Mouse (Mus musculus) limb, embryonic 11.5 days (tissue): Measurements from ENCODE around the gene Cptp. TPM values are rescaled to one million over a fixed set of nuclear protein-coding genes. Genes with fewer than 3 reads are reported as not detected.

Source experiments
- ATAC-seq: fragments of 200-750 bp; cut with Nextera tagmentation; 2 replicates; pipeline ENCODE4 v1.8.0; 2017; ENCODE audit warnings: low read depth; ENCODE audit not compliant: insufficient number of reproducible peaks, low FRiP score, low TSS enrichment
- DNase-seq: peaks from one replicate; pipeline ENCODE4 v3.0.0-alpha.2; 2015; ENCODE audit warnings: low spot score
- H3K27ac ChIP-seq: fragments of 300-500 bp; sonication (generic); replicated peaks from 2 replicates; pipeline ENCODE4 v1.5.1; 2014; ENCODE audit warnings: low read depth, mild to moderate bottlenecking, low read length
- H3K27me3 ChIP-seq: fragments of 300-500 bp; sonication (generic); 2 replicates; pipeline ENCODE4 v1.6.1; 2014; ENCODE audit warnings: mild to moderate bottlenecking, low read length, mixed read lengths; ENCODE audit not compliant: control insufficient read depth, insufficient read depth
- H3K36me3 ChIP-seq: fragments of 300-500 bp; sonication (generic); 2 replicates; pipeline ENCODE4 v1.6.1; 2014; ENCODE audit warnings: mild to moderate bottlenecking, low read length, moderate library complexity, mixed read lengths; ENCODE audit not compliant: control insufficient read depth, insufficient read depth
- H3K4me1 ChIP-seq: fragments of 300-500 bp; sonication (generic); 2 replicates; pipeline ENCODE4 v1.6.1; 2014; ENCODE audit warnings: low read length, mixed read lengths; ENCODE audit not compliant: control insufficient read depth, insufficient read depth
- H3K4me2 ChIP-seq: fragments of 300-500 bp; sonication (generic); 2 replicates; pipeline ENCODE4 v1.6.1; 2014; ENCODE audit warnings: low read depth, mild to moderate bottlenecking, moderate library complexity; ENCODE audit not compliant: severe bottlenecking
- H3K4me3 ChIP-seq: fragments of 300-500 bp; sonication (generic); 2 replicates; pipeline ENCODE4 v1.5.1; 2014; ENCODE audit warnings: low read depth, low read length
- H3K9ac ChIP-seq: fragments of 300-500 bp; sonication (generic); 2 replicates; pipeline ENCODE4 v1.6.1; 2014; ENCODE audit warnings: mild to moderate bottlenecking, low read length
- H3K9me3 ChIP-seq: fragments of 300-500 bp; sonication (generic); 2 replicates; pipeline ENCODE4 v1.6.1; 2016; ENCODE audit warnings: low read length; ENCODE audit not compliant: control insufficient read depth
- WGBS: fragments of 180-500 bp; shearing (Covaris S2); extraction: QIAGEN DNeasy Blood & Tissue Kit; methylation state at CpG from one replicate; pipeline ENCODE4 v1.1.7; 2014; 5-methylcytosine and 5-hydroxymethylcytosine counted together
- polyA plus RNA-seq: library from polyadenylated mRNA; unstranded; fragments of >200 nt; fragmentation: Nextera tagmentation; extraction: Ambion mirVana; gene quantifications from 2 replicates; pipeline ENCODE4 v1.2.1, GENCODE M21; 2014

Cptp gene
- polyA plus RNA-seq, 1 experiment from 2014 or later, result 20.4 TPM

DNA sequence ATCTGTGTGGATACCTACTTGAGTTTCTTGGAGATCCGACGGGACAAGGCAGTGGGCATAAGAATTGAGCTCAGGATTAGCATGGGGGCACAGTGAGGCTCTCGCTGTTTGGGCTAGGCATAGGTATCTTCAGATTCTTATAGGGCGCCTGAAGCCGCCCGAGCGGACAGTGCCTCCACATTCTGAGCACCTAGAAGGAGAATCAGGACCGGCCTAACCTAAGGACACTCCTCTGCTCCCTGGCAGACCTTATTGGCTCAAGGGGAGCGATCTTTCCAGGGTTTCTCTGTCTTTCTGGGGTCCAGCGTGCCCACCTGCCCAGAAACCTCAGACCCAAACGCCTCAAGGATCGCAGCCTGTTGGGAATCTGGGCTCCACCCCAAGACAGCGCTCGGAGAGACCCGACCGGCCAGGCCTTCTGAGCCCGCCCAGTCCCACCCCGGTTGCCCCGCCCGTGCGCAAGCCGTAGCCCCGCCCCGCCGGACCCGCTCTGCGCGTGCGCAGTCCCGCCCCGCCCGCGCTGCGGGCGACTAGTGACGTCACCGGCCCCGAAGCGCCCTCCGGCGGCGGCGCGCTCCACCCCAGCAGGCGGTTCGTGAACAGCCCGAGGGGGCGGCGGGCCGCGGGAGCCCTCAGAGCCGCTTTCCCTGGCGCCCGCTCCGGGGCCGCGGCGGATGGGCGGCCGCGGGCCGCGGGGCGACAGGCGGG lies 22.2 kb downstream of the Cptp start, which contains the start of gene Dvl1:
Gene Dvl1 (plus strand): TSS at position 532 of the 708 bp plus-strand sequence.
- peak within 1 kb of the TSS; percentile 63 for H3K9ac ChIP-seq
- 3% methylated on average over 42 of the region's 65 CpGs for WGBS
- peak; percentile 95 for DNase-seq
- ATAC-seq, result peak; percentile 85
- peak within 1 kb of the TSS; percentile 76 for H3K4me3 ChIP-seq
- peak within 1 kb of the TSS; percentile 85 for H3K4me2 ChIP-seq
- peaks cover 9% of the 10 kb centered on the region for H3K4me1 ChIP-seq
- H3K27ac ChIP-seq, result 0 out of 2 replicates have a peak within 1 kb of the TSS, but pooled peaks have one; percentile 1
- no peaks in the 10 kb centered on the region for H3K36me3 ChIP-seq
- no peaks in the 10 kb centered on the region for H3K27me3 ChIP-seq
- H3K9me3 ChIP-seq, result no peaks in the 10 kb centered on the region

DNA sequence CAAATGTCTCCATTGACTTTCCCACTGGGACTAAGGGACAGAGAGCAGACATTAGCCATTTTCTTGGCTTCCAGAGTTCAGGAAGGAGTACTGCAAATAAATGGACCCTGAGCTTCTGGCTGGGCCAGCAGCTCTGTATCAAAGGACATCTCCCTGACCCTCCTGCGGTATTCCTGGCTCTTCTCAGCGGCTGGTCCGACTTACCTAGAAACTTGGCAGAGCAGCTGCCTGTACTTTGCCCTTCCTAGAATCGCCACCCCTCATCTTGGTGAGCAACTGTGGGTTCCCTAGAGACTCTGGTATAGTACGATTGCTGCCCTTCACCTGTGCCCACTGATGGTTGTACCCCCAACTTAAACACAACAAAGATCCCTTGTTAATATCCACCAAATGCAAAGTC lies 26.0 kb downstream of the Cptp start:
- Histone ChIP-seq H3K27ac (no peak overlapping the region), H3K9ac (no peak overlapping the region), H3K9me3 (no peaks in the 10 kb centered on the region), H3K4me2 (no peak overlapping the region), H3K4me1 (peaks cover 16% of the 10 kb centered on the region), H3K4me3 (no peak overlapping the region), H3K27me3 (no peaks in the 10 kb centered on the region; the same call in 1 of the 2 replicates), H3K36me3 (no peaks in the 10 kb centered on the region)
- DNase-seq, result no peak
- no peak for ATAC-seq
- WGBS, result 88% methylated on average over 5 of the region's 5 CpGs

GRCm38 (mm10) chr4:155841651-155842270 lies 27.5 kb downstream of the Cptp start:
- peaks cover 11% of the 10 kb centered on the region for H3K4me1 ChIP-seq
- no peaks in the 10 kb centered on the region for H3K9me3 ChIP-seq
- no peaks in the 10 kb centered on the region for H3K36me3 ChIP-seq
- peak overlapping the region; percentile 55; the same call in 1 of the 2 replicates for H3K4me2 ChIP-seq
- DNase-seq (no peak), ATAC-seq (0 out of 2 replicates have a peak, but pooled peaks have one; percentile 5)
- H3K9ac ChIP-seq, result no peak overlapping the region
- H3K27me3 ChIP-seq, result no peaks in the 10 kb centered on the region; the same call in 1 of the 2 replicates
- no peak overlapping the region for H3K4me3 ChIP-seq
- no peak overlapping the region for H3K27ac ChIP-seq
- 40% methylated on average over 38 of the region's 38 CpGs for whole genome bisulfite sequencing

DNA sequence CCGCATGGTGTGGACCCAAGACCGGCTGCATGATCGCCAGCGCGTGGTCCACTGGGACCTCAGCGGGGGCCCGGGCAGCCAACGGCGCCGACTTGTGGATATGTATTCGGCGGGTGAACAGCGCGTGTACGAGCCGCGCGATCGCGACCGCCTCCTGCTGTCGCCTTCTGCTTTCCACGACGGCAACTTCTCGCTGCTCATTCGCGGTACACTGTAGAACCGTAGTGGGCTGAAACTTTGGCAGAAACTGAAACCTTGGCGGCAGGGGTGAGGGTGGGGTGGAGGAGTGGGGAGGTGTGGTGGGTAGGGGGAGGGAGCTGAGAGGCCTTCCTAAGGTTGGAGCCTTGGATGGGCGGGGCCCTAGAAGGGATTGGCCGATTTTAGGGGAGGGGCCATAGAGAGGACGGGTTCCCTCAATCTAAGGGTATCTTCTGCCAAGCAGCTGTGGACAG lies 28.2 kb downstream of the Cptp start:
- under 1% methylated on average over 32 of the region's 32 CpGs for WGBS
- H3K4me1 ChIP-seq, result peaks cover 11% of the 10 kb centered on the region
- no peak overlapping the region for H3K27ac ChIP-seq
- ATAC-seq, result 0 out of 2 replicates have a peak, but pooled peaks have one; percentile 35
- peak; percentile 55 for DNase-seq
- no peaks in the 10 kb centered on the region for H3K36me3 ChIP-seq
- H3K4me3 ChIP-seq, result peak overlapping the region; percentile 46
- no peaks in the 10 kb centered on the region; the same call in 1 of the 2 replicates for H3K27me3 ChIP-seq
- peak overlapping the region; percentile 55 for H3K4me2 ChIP-seq
- H3K9ac ChIP-seq, result peak overlapping the region; percentile 47
- no peaks in the 10 kb centered on the region for H3K9me3 ChIP-seq

DNA sequence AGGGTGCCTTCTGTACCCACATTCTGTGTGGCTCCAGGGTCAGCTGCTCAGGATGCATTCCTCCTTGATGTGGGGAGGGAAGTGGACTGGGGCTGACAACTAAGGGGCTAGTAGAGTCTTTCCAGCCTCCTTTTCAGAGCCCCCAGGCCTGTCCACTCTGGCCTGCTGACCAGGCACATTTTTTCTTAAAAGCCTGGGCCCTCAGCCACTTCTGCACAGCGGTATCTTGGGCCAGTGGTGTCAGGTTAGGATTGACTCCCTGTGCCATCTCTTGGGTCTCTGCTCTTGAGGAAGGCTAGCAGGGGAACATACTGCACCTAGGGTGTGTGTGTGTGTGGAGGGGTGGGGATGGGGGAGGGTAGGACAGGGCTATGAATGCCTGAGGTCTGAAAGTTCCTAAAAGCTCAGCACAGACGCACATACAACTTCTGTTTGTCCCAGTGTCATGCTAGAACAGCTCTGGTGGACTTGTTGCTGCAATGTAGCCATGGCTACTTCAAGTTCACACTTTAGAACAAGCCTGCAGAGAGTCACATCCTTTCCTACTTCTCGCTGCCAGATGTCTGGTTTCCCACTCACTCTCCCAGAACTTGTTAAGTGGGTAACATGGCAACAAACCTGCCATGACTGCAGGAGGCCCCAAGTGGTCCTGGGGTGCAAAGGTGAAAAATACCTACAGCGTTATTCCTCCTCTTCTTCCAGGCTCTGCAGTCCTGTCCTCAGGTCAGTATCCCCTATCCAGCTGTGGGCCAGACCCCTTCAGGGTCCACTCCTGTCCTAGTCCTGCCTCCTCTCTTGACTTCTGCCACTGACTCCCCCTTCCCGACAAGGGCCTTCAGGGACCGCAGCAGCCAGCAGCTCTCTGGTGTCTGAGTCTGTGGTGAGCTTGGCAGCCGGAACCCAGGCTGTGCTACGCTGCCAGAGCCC lies 28.9 kb downstream of the Cptp start:
- Histone ChIP-seq H3K4me1 (peaks cover 11% of the 10 kb centered on the region), H3K27ac (peak overlapping the region; percentile 38; the same call in 1 of the 2 replicates), H3K27me3 (no peaks in the 10 kb centered on the region; the same call in 1 of the 2 replicates), H3K4me2 (peak overlapping the region; percentile 55), H3K9ac (peak overlapping the region; percentile 60), H3K9me3 (no peaks in the 10 kb centered on the region), H3K36me3 (no peaks in the 10 kb centered on the region), H3K4me3 (peak overlapping the region; percentile 46)
- ATAC-seq (0 out of 2 replicates have a peak, but pooled peaks have one; percentile 13), DNase-seq (no peak)
- WGBS, result 5% methylated on average over 8 of the region's 8 CpGs

GRCm38 (mm10) chr4:155839483-155839910 lies 29.7 kb downstream of the Cptp start, which contains the start of gene Mxra8:
Gene Mxra8, plus strand, starts transcription at chr4:155839680.
- H3K9ac ChIP-seq, result peak within 1 kb of the TSS; percentile 60
- no peaks in the 10 kb centered on the region for H3K9me3 ChIP-seq
- ATAC-seq, result peak; percentile 89
- H3K27me3 ChIP-seq, result no peaks in the 10 kb centered on the region; the same call in 1 of the 2 replicates
- H3K4me2 ChIP-seq, result peak within 1 kb of the TSS; percentile 55
- no peaks in the 10 kb centered on the region for H3K36me3 ChIP-seq
- DNase-seq, result peak; percentile 86
- 1% methylated on average over 16 of the region's 16 CpGs for WGBS
- H3K4me3 ChIP-seq, result peak within 1 kb of the TSS; percentile 46
- H3K27ac ChIP-seq, result peak within 1 kb of the TSS; percentile 38
- peaks cover 11% of the 10 kb centered on the region for H3K4me1 ChIP-seq

GRCm38 (mm10) chr4:155838187-155839153 lies 30.8 kb downstream of the Cptp start:
- Histone ChIP-seq H3K4me1 (peaks cover 11% of the 10 kb centered on the region), H3K27me3 (no peaks in the 10 kb centered on the region; the same call in 1 of the 2 replicates), H3K4me3 (no peak overlapping the region), H3K9ac (no peak overlapping the region), H3K9me3 (no peaks in the 10 kb centered on the region), H3K36me3 (no peaks in the 10 kb centered on the region), H3K27ac (no peak overlapping the region), H3K4me2 (no peak overlapping the region)
- ATAC-seq (no peak), DNase-seq (no peak)
- 54% methylated on average over 8 of the region's 8 CpGs for WGBS
